Mouse (Mus musculus): Measurements from ENCODE around the gene Grik3. TPM values are rescaled to one million over a fixed set of nuclear protein-coding genes. Genes with fewer than 3 reads are reported as not detected.

The Grik3 gene
- polyA plus RNA-seq, 1 experiment from 2014 or later = 0.16 TPM

GRCm38 (mm10) chr4:125469711-125470372, 20.7 kb upstream of the Grik3 start:
- H3K36me3 ChIP-seq (ENCODE audit: control insufficient read depth, insufficient read depth) = no peaks in the 10 kb centered on the region
- H3K4me3 ChIP-seq (ENCODE audit: low read length) = no peak overlapping the region
- 38% methylated on average over 11 of the region's 11 CpGs for WGBS
- no peaks in the 10 kb centered on the region for H3K27me3 ChIP-seq (ENCODE audit: control insufficient read depth, insufficient read depth, low read length)
- H3K27ac ChIP-seq (ENCODE audit: low read length) = no peak overlapping the region
- no peak for ATAC-seq (replicated peaks; ENCODE audit: extremely low read depth, insufficient read depth, low FRiP score)
- no peaks in the 10 kb centered on the region for H3K9me3 ChIP-seq (replicated peaks; ENCODE audit: control insufficient read depth, low read length)
- H3K9ac ChIP-seq (ENCODE audit: low read length) = no peak overlapping the region
- no peak overlapping the region for H3K4me2 ChIP-seq (ENCODE audit: low read depth, low read length)
- no peaks in the 10 kb centered on the region for H3K4me1 ChIP-seq (ENCODE audit: control insufficient read depth, insufficient read depth, low read length)

GRCm38 (mm10) chr4:125474903-125475302, 15.6 kb upstream of the Grik3 start:
- Histone ChIP-seq H3K4me1 (ENCODE audit: control insufficient read depth, insufficient read depth, low read length) (no peaks in the 10 kb centered on the region), H3K9ac (ENCODE audit: low read length) (no peak overlapping the region), H3K36me3 (ENCODE audit: control insufficient read depth, insufficient read depth) (no peaks in the 10 kb centered on the region), H3K4me3 (ENCODE audit: low read length) (no peak overlapping the region), H3K27me3 (ENCODE audit: control insufficient read depth, insufficient read depth, low read length) (peaks cover 17% of the 10 kb centered on the region), H3K9me3 (replicated peaks; ENCODE audit: control insufficient read depth, low read length) (no peaks in the 10 kb centered on the region), H3K4me2 (ENCODE audit: low read depth, low read length) (no peak overlapping the region), H3K27ac (ENCODE audit: low read length) (no peak overlapping the region)
- WGBS = 57% methylated on average over 4 of the region's 4 CpGs
- ATAC-seq (replicated peaks; ENCODE audit: extremely low read depth, insufficient read depth, low FRiP score) = no peak

GRCm38 (mm10) chr4:125478071-125478470, 12.4 kb upstream of the Grik3 start:
- Histone ChIP-seq H3K4me1 (ENCODE audit: control insufficient read depth, insufficient read depth, low read length) (no peaks in the 10 kb centered on the region), H3K9ac (ENCODE audit: low read length) (no peak overlapping the region), H3K27ac (ENCODE audit: low read length) (no peak overlapping the region), H3K4me2 (ENCODE audit: low read depth, low read length) (no peak overlapping the region), H3K27me3 (ENCODE audit: control insufficient read depth, insufficient read depth, low read length) (peaks cover 41% of the 10 kb centered on the region), H3K36me3 (ENCODE audit: control insufficient read depth, insufficient read depth) (no peaks in the 10 kb centered on the region), H3K9me3 (replicated peaks; ENCODE audit: control insufficient read depth, low read length) (no peaks in the 10 kb centered on the region), H3K4me3 (ENCODE audit: low read length) (no peak overlapping the region)
- 39% methylated on average over 12 of the region's 12 CpGs for WGBS
- ATAC-seq (replicated peaks; ENCODE audit: extremely low read depth, insufficient read depth, low FRiP score) = no peak

GRCm38 (mm10) chr4:125481256-125481655, 9.2 kb upstream of the Grik3 start:
- H3K9ac ChIP-seq (ENCODE audit: low read length) = no peak overlapping the region
- H3K4me1 ChIP-seq (ENCODE audit: control insufficient read depth, insufficient read depth, low read length) = no peaks in the 10 kb centered on the region
- peaks cover 67% of the 10 kb centered on the region for H3K27me3 ChIP-seq (ENCODE audit: control insufficient read depth, insufficient read depth, low read length)
- WGBS = 24% methylated on average over 3 of the region's 3 CpGs
- no peaks in the 10 kb centered on the region for H3K9me3 ChIP-seq (replicated peaks; ENCODE audit: control insufficient read depth, low read length)
- no peak overlapping the region for H3K4me3 ChIP-seq (ENCODE audit: low read length)
- H3K36me3 ChIP-seq (ENCODE audit: control insufficient read depth, insufficient read depth) = no peaks in the 10 kb centered on the region
- no peak overlapping the region for H3K27ac ChIP-seq (ENCODE audit: low read length)
- no peak for ATAC-seq (replicated peaks; ENCODE audit: extremely low read depth, insufficient read depth, low FRiP score)
- H3K4me2 ChIP-seq (ENCODE audit: low read depth, low read length) = no peak overlapping the region

- H3K4me1 ChIP-seq (ENCODE audit: control insufficient read depth, insufficient read depth, low read length) = no peaks in the 10 kb centered on the region
- H3K4me2 ChIP-seq (ENCODE audit: low read depth, low read length) = no peak overlapping the region
- no peak overlapping the region for H3K4me3 ChIP-seq (ENCODE audit: low read length)
- no peaks in the 10 kb centered on the region for H3K9me3 ChIP-seq (replicated peaks; ENCODE audit: control insufficient read depth, low read length)
- no peak for ATAC-seq (replicated peaks; ENCODE audit: extremely low read depth, insufficient read depth, low FRiP score)
- H3K9ac ChIP-seq (ENCODE audit: low read length) = no peak overlapping the region
- H3K27me3 ChIP-seq (ENCODE audit: control insufficient read depth, insufficient read depth, low read length) = peaks cover 83% of the 10 kb centered on the region
- H3K36me3 ChIP-seq (ENCODE audit: control insufficient read depth, insufficient read depth) = no peaks in the 10 kb centered on the region
- WGBS = 24% methylated on average over 8 of the region's 8 CpGs
- no peak overlapping the region for H3K27ac ChIP-seq (ENCODE audit: low read length)
Observed at GRCm38 (mm10) chr4:125484131-125484530, 6.4 kb upstream of the Grik3 start.

GRCm38 (mm10) chr4:125485416-125486239, 4.9 kb upstream of the Grik3 start:
- H3K9ac ChIP-seq (ENCODE audit: low read length) = no peak overlapping the region
- H3K27ac ChIP-seq (ENCODE audit: low read length) = no peak overlapping the region
- no peak for ATAC-seq (replicated peaks; ENCODE audit: extremely low read depth, insufficient read depth, low FRiP score)
- H3K4me2 ChIP-seq (ENCODE audit: low read depth, low read length) = no peak overlapping the region
- H3K9me3 ChIP-seq (replicated peaks; ENCODE audit: control insufficient read depth, low read length) = no peaks in the 10 kb centered on the region
- H3K4me3 ChIP-seq (ENCODE audit: low read length) = no peak overlapping the region
- peaks cover 91% of the 10 kb centered on the region for H3K27me3 ChIP-seq (ENCODE audit: control insufficient read depth, insufficient read depth, low read length)
- no peaks in the 10 kb centered on the region for H3K36me3 ChIP-seq (ENCODE audit: control insufficient read depth, insufficient read depth)
- 39% methylated on average over 15 of the region's 15 CpGs for WGBS
- 0 out of 2 replicates have a peak, but pooled peaks cover 3% of the 10 kb centered on the region for H3K4me1 ChIP-seq (ENCODE audit: control insufficient read depth, insufficient read depth, low read length)

GRCm38 (mm10) chr4:125486616-125487015, 3.9 kb upstream of the Grik3 start:
- Histone ChIP-seq H3K27ac (ENCODE audit: low read length) (no peak overlapping the region), H3K4me1 (ENCODE audit: control insufficient read depth, insufficient read depth, low read length) (0 out of 2 replicates have a peak, but pooled peaks cover 5% of the 10 kb centered on the region), H3K36me3 (ENCODE audit: control insufficient read depth, insufficient read depth) (no peaks in the 10 kb centered on the region), H3K27me3 (ENCODE audit: control insufficient read depth, insufficient read depth, low read length) (peaks cover 93% of the 10 kb centered on the region), H3K4me2 (ENCODE audit: low read depth, low read length) (no peak overlapping the region), H3K9me3 (replicated peaks; ENCODE audit: control insufficient read depth, low read length) (no peaks in the 10 kb centered on the region), H3K4me3 (ENCODE audit: low read length) (no peak overlapping the region), H3K9ac (ENCODE audit: low read length) (no peak overlapping the region)
- ATAC-seq (replicated peaks; ENCODE audit: extremely low read depth, insufficient read depth, low FRiP score) = no peak
- 3% methylated on average over 13 of the region's 13 CpGs for WGBS

- WGBS = 6% methylated on average over 7 of the region's 7 CpGs
Observed at GRCm38 (mm10) chr4:125487031-125487430, 3.5 kb upstream of the Grik3 start.

More at GRCm38 (mm10) chr4:125487031-125487430, 3.5 kb upstream of the Grik3 start:
- H3K9me3 ChIP-seq (replicated peaks; ENCODE audit: control insufficient read depth, low read length) = no peaks in the 10 kb centered on the region
- no peak overlapping the region for H3K4me2 ChIP-seq (ENCODE audit: low read depth, low read length)
- H3K4me1 ChIP-seq (ENCODE audit: control insufficient read depth, insufficient read depth, low read length) = 0 out of 2 replicates have a peak, but pooled peaks cover 5% of the 10 kb centered on the region
- H3K36me3 ChIP-seq (ENCODE audit: control insufficient read depth, insufficient read depth) = no peaks in the 10 kb centered on the region
- H3K27ac ChIP-seq (ENCODE audit: low read length) = no peak overlapping the region
- peaks cover 93% of the 10 kb centered on the region for H3K27me3 ChIP-seq (ENCODE audit: control insufficient read depth, insufficient read depth, low read length)
- H3K9ac ChIP-seq (ENCODE audit: low read length) = no peak overlapping the region
- ATAC-seq (replicated peaks; ENCODE audit: extremely low read depth, insufficient read depth, low FRiP score) = no peak
- H3K4me3 ChIP-seq (ENCODE audit: low read length) = no peak overlapping the region
